Mouse (Mus musculus) heart, adult 2 months (tissue): ENCODE measurements at regions not wholly inside any gene's neighbourhood (a gene's known extent, or its start where the extent isn't known, plus 50 kb on each side); places are given as distances from the start of the nearest gene placed in this dataset.

Experiments
- DNase-seq, 2 experiments: peaks; one replicate each; pipeline ENCODE4 v3.0.0; 2021
- H3K27ac ChIP-seq: fragments of 200-600 bp; 2 replicates; pipeline ENCODE4 v1.8.1; 2022
- H3K27me3 ChIP-seq: fragments of 200-500 bp; 2 replicates; pipeline ENCODE4 v1.6.1; 2012; ENCODE audit warnings: mild to moderate bottlenecking, low read length, inconsistent platforms, mixed read lengths; ENCODE audit not compliant: control insufficient read depth, insufficient read depth
- H3K36me3 ChIP-seq: fragments of 200-500 bp; 2 replicates; pipeline ENCODE4 v1.6.1; 2012; ENCODE audit warnings: low read length, inconsistent platforms; ENCODE audit not compliant: control insufficient read depth, insufficient read depth
- H3K4me1 ChIP-seq: fragments of 200-500 bp; 2 replicates; pipeline ENCODE4 v1.6.1; 2011; ENCODE audit warnings: low read length; ENCODE audit not compliant: control insufficient read depth, insufficient read depth
- H3K4me3 ChIP-seq: fragments of 200-600 bp; 2 replicates; pipeline ENCODE4 v1.8.1; 2022
- H3K79me2 ChIP-seq: fragments of 200-500 bp; replicated peaks from 2 replicates; pipeline ENCODE4 v1.6.1; 2012; ENCODE audit warnings: mild to moderate bottlenecking, inconsistent platforms, low read length, moderate library complexity, mixed read lengths; ENCODE audit not compliant: control insufficient read depth, insufficient read depth
- H3K9ac ChIP-seq: fragments of 200-500 bp; 2 replicates; pipeline ENCODE4 v1.6.1; 2012; ENCODE audit warnings: low read depth, mild to moderate bottlenecking, control low read depth, inconsistent platforms, low read length, mixed read lengths
- CTCF ChIP-seq: fragments of 200-600 bp; IDR thresholded peaks from 2 replicates; pipeline ENCODE4 v1.8.1; 2022; ENCODE audit warnings: antibody characterized with exemption, mild to moderate bottlenecking, moderate library complexity
- EP300 ChIP-seq: fragments of 200-500 bp; IDR thresholded peaks from 2 replicates; pipeline ENCODE4 v1.6.1; 2011; ENCODE audit warnings: low read depth, low read length, control low read depth; ENCODE audit not compliant: insufficient read depth
- POLR2A ChIP-seq: fragments of 200-500 bp; IDR thresholded peaks from 2 replicates; pipeline ENCODE4 v1.6.1; 2011; ENCODE audit warnings: mild to moderate bottlenecking, low read depth, low read length, control low read depth; ENCODE audit not compliant: insufficient read depth
- WGBS: fragments of 180-500 bp; shearing (Covaris S2); methylation state at CpG from one replicate; pipeline ENCODE4 v1.1.7; 2018; 5-methylcytosine and 5-hydroxymethylcytosine counted together
- intact Hi-C: fragments of 180-260 bp; cut with DNase I; formaldehyde crosslinking; loops from one replicate; pipeline ENCODE4 v1.15.1; 2025

- no peaks in the 10 kb centered on the region for H3K27me3 ChIP-seq
- H3K4me3 ChIP-seq: no peak overlapping the region
- H3K79me2 ChIP-seq: no peaks in the 10 kb centered on the region
- no peak for TF ChIP-seq CTCF
- TF ChIP-seq EP300: no peak
- TF ChIP-seq POLR2A: no peak
- H3K36me3 ChIP-seq: no peaks in the 10 kb centered on the region
- no peak overlapping the region for H3K27ac ChIP-seq
- intact Hi-C loops: no loop called here
- WGBS: 45% methylated on average over 7 of the region's 7 CpGs
- H3K9ac ChIP-seq: no peak overlapping the region
- DNase-seq: no peak
- peaks cover 4% of the 10 kb centered on the region for H3K4me1 ChIP-seq
Measured at GRCm38 (mm10) chr17:7537618-7538266, 152.5 kb upstream of the Unc93a2 start.

GRCm38 (mm10) chr17:7537210-7537609, 151.9 kb upstream of the Unc93a2 start:
- no peaks in the 10 kb centered on the region for H3K36me3 ChIP-seq
- TF ChIP-seq CTCF (no peak), POLR2A (no peak), EP300 (no peak)
- H3K27me3 ChIP-seq: no peaks in the 10 kb centered on the region

GRCm38 (mm10) chr17:7534386-7535059, 149.3 kb upstream of the Unc93a2 start:
- no peak for DNase-seq
- no peak overlapping the region for H3K27ac ChIP-seq
- no peak overlapping the region for H3K4me3 ChIP-seq
- H3K79me2 ChIP-seq: no peaks in the 10 kb centered on the region
- no peaks in the 10 kb centered on the region for H3K36me3 ChIP-seq
- H3K4me1 ChIP-seq: peaks cover 4% of the 10 kb centered on the region
- H3K27me3 ChIP-seq: no peaks in the 10 kb centered on the region
- intact Hi-C loops: no loop called here
- TF ChIP-seq EP300 (no peak), POLR2A (no peak), CTCF (no peak)
- H3K9ac ChIP-seq: no peak overlapping the region
- 82% methylated on average over 6 of the region's 6 CpGs for WGBS

More at GRCm38 (mm10) chr17:7537210-7537609, 151.9 kb upstream of the Unc93a2 start:
- 86% methylated on average over 5 of the region's 5 CpGs for WGBS
- no peak overlapping the region for H3K27ac ChIP-seq
- H3K9ac ChIP-seq: no peak overlapping the region
- H3K4me1 ChIP-seq: peaks cover 4% of the 10 kb centered on the region
- no peaks in the 10 kb centered on the region for H3K79me2 ChIP-seq
- intact Hi-C loops: no loop called here
- H3K4me3 ChIP-seq: no peak overlapping the region
- DNase-seq: no peak

- H3K36me3 ChIP-seq: no peaks in the 10 kb centered on the region
- intact Hi-C loops: no loop called here
- DNase-seq: no peak
- H3K27ac ChIP-seq: no peak overlapping the region
- no peaks in the 10 kb centered on the region for H3K27me3 ChIP-seq
- no peaks in the 10 kb centered on the region for H3K79me2 ChIP-seq
- peaks cover 4% of the 10 kb centered on the region for H3K4me1 ChIP-seq
- H3K4me3 ChIP-seq: no peak overlapping the region
- H3K9ac ChIP-seq: no peak overlapping the region
- TF ChIP-seq POLR2A (no peak), EP300 (no peak), CTCF (no peak)
- WGBS: 27% methylated on average over 2 of the region's 2 CpGs
Measured at GRCm38 (mm10) chr17:7533552-7533951, 148.3 kb upstream of the Unc93a2 start.

- H3K79me2 ChIP-seq: no peaks in the 10 kb centered on the region
- H3K36me3 ChIP-seq: no peaks in the 10 kb centered on the region
- H3K9ac ChIP-seq: no peak overlapping the region
- no peak for DNase-seq
- H3K27me3 ChIP-seq: no peaks in the 10 kb centered on the region
- intact Hi-C loops: no loop called here
- 52% methylated on average over 3 of the region's 3 CpGs for WGBS
- peaks cover 2% of the 10 kb centered on the region for H3K4me1 ChIP-seq
- H3K4me3 ChIP-seq: no peak overlapping the region
- no peak overlapping the region for H3K27ac ChIP-seq
- TF ChIP-seq POLR2A (no peak), CTCF (no peak), EP300 (no peak)
Measured at GRCm38 (mm10) chr17:7532618-7533017, 147.4 kb upstream of the Unc93a2 start.

GRCm38 (mm10) chr17:7529304-7529703, 144.0 kb upstream of the Unc93a2 start:
- DNase-seq: no peak
- no peak for TF ChIP-seq CTCF
- intact Hi-C loops: no loop called here
- Histone ChIP-seq H3K27ac (no peak overlapping the region), H3K27me3 (no peaks in the 10 kb centered on the region), H3K9ac (no peak overlapping the region), H3K36me3 (no peaks in the 10 kb centered on the region), H3K4me3 (no peak overlapping the region), H3K4me1 (peaks cover 2% of the 10 kb centered on the region), H3K79me2 (no peaks in the 10 kb centered on the region)
- 49% methylated on average over 5 of the region's 5 CpGs for WGBS
